Mouse (Mus musculus): ENCODE measurements around the gene Bnip1.

Bnip1 gene

DNA sequence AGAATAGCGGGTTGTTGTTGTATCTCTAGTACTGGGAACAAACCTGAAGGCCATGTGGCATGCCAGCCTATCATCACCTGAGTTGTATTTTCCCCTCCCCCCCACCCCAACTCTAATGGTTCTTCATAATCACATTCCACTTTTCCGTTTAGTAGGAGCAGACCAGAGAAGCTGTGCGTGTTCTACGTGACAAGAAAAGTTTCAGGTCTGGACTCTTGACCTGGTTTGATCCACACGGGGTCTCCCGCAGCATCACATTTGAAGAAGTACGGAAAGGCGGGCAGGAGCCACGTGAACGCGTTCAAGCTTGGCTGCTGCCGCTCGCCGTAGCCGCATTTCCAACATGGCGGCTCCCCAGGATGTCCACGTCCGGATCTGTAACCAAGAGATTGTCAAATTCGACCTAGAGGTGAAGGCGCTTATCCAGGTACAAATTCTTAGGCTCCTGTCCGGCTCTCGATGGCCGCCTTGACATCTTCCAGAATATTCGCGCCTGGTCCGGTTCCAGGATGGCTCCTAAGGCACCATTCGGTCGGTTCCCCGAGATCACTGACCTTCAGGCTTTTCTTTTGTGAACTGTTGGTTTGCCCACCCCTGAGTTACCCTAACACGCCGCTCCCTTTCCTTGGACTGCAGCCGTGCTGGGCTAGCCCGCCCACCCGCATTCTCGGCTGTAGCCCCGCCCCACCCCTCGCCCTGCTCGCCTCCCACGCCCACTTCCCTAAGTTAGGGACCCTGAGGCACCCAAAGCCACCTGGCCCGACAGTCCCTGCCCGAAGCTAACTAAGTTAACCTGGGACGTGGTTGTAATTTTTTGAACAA lies at the start of gene Bnip1:
Gene Bnip1 (plus strand): TSS at position 317 of the 822 bp plus-strand sequence.
- peak; percentile 76 for DNase-seq

DNA sequence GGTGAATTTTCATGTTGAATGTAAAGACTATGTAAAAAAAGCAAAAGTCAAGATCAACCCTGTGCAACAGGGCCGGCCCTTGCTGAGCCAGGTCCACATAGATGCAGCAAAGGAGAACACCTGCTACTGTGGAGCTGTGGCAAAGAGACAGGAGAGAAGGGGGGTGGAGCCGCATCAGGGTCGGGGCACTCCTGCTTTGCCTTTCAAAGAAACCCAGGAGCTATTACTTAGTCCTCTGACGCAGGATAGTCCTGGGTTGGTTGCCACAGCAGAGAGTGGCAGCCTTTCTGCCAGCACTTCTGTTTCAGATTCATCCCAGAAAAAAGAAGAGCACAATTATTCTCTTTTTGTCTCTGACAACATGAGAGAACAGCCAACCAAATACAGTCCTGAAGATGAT lies 38.3 kb upstream of the Bnip1 start:
- DNase-seq = no peak

DNA sequence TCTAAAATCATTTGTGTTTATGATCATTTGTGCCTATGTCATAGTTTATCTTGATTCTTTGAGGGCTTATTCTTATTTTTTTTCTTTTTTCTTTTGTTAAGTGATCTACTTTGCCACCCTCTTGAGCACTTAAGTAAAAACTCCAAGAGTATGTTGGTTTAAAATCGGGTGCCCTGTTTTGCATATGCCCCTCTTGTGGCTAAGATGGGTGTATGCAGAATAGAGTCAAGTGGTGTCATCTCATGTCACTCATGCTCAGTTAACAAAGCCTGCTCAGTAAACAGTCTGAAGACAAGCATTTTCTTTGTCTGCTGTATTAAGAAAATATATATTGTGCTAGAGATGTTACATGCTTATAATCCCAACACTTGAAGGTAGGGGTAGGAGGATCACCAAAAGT lies 37.6 kb upstream of the Bnip1 start:
- DNase-seq = no peak

DNA sequence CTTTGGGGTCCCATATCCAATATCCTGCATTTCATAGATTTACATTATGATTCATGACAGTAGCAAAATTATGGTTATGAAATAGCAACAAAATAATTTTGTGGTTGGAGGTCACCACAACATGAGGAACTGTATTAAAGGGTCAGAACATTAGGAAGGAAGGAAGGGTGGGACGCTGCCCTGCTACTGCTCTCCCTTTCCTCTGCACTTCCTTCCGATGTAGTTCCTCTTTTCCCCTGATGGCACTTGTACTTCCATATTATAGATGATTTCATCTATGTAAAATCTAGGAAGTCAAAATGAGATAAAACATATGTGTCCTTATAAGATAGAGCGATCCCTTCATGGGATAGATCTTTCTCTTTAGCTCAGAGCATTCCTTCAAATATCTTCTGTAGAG lies 30.9 kb upstream of the Bnip1 start:
- DNase-seq = no peak

DNA sequence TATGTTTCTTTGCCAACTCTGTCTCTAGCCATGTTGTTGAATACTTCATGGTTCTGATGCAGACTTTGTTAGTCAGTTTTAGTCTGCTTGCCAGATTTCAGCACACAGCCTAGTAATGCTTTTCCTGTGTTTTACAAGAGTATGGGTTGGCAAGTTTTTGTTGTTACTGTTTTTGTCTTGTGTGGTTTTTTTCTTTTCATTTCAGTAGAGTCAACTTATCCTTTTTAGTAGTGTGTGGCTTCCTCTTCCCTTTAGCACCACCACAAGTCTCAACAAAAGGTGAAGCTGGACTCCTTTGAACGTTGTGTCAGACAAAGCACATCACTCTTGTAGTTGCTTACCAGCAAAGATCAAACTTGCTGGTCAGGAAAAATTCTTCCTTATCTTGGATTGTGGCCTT lies 28.6 kb upstream of the Bnip1 start:
- DNase-seq = no peak

DNA sequence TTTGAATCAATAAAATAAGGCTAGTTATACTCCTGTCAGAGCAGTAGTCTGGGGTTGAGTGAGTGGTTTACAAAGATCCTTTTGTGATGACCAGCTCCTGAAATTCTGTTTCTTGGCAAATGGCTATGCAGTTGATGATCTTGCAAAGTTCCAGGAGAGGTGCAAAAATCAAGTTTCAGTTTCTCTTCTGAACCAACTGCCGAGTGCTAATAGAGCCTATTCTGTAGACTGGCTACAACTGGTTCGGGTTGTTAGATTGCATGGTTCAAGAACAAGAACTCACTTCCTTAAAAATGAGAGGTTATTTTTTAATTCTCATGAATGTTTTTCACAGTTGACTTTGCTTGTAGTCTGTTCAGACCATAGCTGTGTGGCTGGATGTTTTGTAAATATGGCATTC lies 27.4 kb upstream of the Bnip1 start:
- DNase-seq = no peak

DNA sequence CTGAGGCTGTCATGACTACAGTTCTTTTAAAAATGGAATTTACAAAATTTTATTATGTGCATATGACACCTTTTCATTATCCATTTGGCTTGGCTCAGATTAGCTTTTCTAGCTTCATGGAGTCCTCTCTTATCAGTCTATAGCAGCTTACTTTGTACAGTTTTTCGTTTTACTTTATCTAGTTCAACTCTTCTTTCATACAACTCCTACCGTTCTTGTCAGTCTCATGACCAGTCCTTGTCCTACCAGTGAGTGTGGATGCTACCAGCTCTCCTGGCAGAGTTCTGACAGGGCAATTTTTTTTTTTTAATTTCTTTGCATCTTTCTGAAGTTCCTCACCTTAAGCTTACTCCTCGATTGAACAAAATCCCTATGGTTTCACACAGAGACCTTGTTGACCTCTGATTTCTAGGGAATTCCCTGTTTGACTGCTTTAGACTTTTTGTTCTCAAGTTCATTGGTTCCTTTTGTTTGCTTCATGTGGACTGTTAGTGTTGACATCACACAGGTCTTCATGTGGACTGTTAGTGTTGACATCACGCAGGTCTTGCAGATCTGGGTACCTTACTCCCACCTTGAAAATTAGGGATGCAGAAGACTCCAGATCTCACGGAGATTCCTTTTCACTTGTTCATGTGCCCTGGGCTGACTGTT lies 13.6 kb upstream of the Bnip1 start:
- no peak for DNase-seq

DNA sequence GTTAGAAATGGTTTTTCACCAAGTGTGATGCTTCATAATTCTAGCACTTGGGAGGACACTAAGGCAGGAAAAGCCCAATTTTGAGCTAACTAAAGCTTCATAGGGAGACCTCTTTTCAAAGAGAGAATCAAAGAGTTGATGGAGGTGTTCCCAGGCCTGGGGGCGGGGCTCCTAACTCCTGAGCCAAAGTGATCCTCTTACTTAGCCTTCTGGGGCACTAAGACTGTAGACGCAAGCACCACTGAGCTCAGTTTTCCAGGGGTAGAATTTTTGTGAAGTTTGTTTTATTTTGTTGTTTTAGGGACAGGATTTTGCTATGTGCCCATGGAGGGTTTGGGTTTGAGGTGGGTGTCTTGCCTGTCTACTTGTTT lies 13.1 kb upstream of the Bnip1 start:
- no peak for DNase-seq

DNA sequence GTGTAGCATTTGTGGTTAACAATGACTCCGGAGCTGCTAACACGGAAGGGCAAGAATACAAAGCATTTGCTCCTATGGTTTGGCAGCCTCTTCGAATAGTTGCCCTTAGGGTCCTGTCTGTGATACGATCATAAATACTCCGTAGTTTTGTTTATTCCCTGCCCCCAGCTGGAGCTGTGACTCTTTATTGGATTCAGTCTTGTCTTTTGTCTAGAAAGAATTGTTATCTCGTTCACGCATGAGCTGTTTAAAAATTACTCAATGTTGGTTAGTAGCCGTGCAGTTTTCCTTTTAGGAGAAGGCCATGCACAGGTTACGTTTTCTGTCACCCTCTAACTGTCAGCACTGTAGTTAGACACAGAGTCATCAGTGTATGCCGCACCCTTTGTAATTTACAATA lies 4.7 kb upstream of the Bnip1 start:
- no peak for DNase-seq

DNA sequence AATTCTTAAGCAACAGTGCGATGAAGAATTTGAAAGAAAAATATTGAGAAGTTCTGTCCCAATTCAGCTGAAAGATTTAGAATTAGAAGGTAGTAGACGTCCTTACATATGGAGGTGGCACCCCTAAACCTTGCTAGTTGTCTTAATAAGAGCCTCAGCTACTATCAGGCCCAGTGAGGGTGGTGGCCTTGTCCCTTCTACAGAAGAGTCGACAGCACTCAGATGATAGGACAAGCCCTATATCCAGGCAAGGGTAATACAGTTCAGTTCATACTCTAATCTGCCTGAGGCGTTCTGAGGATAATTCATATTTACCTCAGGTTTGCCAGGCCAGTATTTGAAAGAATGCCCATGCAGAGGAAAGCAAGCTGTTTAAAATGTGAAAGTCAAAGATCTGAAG lies 2.9 kb upstream of the Bnip1 start:
- no peak for DNase-seq

DNA sequence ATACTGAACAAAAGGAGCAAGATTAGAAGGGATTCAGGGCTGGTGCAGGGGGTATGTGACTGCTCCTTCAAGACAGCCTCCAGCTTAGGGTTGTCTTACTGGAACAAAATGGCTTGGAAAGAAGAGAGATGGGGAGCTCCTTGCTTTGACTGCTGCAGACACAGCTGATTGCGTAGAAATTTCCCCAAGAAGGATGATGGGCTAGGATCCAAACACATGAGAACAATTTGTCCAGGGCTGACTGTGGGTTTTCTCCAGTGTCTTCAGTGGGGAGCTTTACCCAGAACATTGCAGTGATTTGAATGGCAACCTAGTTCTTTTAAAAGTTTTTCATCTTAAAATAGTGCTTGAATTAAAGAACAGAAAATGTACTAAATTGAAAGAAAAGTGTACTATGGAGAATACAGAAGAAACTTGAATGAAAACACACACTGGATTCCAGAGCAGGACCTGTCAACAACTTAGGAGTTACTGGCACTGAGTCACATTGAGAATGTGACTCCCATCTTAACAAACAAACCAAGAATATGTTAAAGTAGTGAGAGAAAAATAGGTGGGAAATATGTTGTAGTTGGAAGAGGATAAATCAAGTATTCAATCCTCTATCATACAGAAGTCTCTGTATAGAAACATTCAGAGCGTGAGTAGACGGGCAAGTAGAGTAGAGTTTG lies 2.3 kb upstream of the Bnip1 start:
- DNase-seq = no peak

DNA sequence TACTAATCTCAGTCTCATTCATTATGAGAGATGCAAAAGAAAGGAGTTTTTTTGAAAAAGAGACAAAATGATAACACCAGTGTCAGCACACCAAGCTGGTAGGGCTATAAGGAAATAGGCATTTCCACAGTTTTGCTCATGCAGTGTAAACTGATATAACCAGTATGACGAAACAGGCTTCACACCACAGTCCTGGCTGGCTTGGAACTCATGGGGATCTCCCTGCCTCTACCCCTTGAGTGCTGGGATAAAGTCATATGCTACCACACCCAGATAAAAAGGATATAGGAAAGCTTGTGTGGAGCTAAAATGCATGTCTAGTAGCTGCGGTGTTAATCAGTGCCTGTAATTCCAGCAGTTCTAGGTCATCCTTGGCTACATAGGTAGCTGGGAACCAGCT lies 1.4 kb upstream of the Bnip1 start:
- DNase-seq = no peak

DNA sequence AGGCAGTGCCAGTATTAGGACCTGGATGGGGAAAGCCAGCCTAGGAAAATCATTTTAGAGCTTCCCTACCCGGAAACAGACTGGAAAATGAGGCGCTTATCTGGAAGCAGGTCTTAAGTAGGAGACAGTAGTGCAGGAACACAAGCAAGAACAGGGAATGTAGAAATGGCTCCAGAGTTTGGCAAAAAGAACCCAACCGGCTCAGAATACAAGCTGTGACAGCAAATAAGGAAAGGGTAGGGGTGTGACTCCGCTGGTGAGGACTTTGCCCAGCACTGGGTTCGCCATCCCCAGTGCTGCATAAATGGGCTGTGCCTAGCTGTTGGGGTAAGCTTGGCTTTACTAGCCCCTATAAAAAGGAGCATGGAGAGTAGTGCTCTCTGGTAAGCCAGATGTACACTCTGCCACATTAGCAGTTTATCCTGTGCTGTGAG lies 761 bp downstream of the Bnip1 start:
- no peak for DNase-seq

DNA sequence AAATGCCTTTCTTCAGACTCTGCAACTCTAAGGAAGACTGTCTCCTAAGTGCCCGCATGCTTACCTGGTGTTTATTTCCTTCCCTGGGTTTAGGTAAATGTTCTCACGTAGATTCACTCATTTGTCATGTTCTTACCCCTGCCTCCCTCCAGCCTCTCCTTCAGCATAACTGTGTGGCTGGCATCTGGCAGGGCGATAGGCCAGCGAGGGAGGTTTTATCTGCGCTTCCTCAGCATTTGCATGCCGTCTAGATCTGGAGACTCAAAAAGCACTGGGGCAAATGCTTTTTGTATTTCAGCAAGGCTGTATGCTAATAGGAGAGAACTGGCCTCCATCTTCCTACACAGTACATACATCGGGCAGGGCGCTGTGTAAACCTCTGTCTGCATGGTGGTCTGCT lies 3.7 kb downstream of the Bnip1 start:
- no peak for DNase-seq

DNA sequence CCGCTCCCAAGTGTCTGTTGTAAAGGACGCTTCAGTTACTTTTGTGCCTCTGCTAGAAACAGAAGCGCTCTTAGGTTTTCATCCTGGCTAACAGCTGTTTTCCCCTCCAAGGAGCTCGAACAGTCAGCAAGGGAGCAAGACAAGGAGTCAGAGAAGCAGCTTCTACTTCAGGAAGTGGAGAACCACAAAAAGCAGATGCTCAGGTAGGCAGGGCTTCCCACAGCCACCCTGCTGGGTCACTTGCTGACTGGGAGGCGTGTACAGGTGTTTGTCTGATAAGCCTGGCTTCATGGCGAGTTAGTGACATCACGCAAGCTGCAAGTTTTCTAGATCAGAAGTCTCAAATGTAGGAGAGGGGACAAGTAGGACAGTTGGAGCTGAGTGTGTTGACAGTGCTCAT lies 5.7 kb downstream of the Bnip1 start:
- DNase-seq = no peak

DNA sequence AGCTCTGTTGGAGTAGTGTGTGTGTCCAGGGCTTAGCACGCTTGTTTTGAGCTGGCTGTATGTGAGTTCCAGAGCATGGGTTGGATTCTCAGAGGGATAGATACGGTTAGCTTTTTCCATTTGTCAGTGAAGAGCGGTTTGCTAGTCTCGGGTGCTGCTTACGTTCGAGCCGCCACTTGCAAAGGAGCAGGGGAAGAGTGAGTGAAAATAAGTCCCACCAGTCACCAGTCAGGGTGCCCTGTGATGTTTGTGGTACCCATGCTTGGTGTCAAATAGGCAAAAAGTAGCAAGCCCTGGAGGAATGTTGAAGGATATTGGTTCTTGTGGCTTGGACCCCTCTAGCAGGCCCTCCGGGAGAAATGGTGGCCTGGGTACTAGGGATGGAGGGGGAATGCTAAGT lies 8.1 kb downstream of the Bnip1 start:
- DNase-seq = no peak

DNA sequence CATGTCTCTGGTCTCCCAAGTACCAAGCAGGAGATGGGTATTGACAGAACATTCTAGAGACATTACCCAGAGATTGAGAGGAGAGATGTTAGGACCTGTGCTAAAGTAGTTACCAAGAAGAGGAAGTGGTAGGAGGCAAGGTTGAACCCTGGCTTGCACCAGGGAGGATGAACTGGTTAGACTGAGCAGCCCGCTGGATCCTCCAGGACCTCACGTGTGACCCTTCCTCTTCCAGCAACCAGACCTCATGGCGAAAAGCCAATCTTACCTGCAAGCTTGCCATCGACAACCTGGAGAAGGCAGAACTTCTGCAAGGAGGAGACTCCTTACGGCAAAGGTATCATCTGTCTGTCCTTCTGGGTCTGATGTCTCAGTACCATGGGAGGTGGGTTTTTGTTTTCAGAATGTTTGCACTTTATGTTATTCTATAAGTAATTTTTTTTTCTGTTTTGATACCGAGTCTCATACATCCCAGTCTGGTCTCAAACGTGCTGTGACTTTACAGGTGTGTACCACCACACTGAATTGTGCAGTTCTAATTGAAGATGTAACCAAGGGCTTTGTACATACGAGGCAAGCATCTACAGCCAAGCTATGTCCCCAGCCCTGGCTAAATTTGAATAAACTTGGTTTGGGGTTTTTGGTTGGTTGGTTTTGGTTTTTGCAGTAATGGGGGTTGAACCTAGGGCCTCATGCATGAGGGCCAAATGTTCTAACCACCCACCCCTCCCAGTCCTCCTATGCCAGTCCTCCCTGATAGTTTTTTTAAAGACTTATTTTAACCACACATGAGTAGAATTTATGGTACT lies 8.8 kb downstream of the Bnip1 start:
- no peak for DNase-seq

DNA sequence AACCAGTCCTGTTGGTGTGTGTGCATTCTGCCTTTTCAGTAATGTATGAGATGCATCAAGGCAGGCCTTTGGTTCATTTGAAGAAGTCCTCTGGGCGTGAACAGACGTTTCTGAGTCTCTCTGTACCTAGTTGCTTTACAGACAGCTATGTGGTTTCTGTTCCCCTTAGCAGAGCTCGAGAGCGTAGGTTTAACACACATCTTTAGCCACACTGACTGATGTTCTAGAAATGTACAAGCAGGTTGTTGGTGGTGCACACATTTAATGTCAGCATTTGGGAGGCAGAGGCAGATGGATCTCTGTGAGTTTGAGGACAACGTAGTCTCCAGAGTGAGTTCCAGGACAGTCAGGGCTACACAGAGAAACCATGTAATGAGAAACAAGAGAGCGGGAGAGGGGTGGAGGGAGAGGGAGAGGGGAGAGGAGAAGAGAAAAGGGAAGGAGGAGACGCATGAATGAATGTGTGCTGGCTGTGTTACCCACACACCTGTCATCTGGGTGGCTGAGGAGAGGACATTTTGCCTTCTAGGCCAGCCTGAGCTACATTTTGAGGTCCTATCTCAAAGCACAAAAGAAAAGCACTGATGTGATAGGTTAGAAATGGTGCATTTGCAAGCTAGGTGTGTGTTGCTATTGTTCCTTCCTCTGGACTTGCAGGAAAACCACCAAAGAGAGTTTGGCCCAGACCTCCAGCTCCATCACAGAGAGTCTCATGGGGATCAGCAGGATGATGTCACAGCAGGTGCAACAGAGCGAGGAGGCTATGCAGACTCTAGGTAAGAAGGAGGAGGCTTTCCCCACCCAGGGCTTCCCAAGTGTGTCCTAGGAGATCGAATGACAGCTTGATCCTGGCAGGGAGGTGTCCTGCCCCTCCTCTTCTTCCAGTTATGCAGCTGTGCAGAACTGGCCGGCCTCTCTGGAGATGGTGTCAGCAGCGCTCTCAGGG lies 9.7 kb downstream of the Bnip1 start:
- DNase-seq = no peak

DNA sequence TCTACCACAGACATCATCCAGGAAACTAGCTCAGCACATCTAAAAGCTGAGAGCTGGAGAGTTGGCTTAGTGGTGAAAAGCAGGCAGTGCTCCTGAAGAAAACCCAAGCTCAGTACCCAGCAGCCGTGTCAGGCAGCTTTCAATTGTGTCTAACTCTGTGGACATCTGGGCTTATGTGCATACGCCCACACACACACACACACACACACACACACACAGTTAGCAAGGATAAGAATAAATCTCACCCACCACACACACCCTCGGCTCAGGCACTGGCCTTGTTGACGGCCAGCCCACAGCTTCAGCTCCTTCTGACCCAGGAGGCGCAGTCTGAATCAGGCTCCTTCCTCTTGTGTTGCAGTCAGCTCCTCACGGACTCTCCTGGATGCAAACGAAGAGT lies 10.7 kb downstream of the Bnip1 start:
- no peak for DNase-seq

DNA sequence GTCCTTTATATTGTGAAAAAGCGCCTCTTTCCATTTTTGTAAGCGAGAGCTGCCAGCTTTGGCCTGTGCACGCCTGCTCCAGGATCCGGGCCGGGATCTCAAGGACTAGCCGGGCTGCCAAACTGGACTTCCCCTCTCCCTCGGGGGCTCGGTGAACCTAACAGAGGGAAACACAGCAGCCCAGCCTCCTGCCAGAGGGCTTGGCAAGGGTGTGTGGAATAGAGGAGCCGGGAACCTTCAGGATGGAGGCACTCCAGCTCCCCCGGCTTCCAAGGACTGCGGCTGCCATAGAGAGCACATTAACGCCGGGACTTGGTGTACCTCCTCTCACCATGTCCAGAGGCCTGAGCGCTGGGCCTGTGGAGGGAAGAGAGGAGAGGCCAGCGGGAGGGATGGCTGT lies 11.2 kb downstream of the Bnip1 start:
- DNase-seq = no peak

DNA sequence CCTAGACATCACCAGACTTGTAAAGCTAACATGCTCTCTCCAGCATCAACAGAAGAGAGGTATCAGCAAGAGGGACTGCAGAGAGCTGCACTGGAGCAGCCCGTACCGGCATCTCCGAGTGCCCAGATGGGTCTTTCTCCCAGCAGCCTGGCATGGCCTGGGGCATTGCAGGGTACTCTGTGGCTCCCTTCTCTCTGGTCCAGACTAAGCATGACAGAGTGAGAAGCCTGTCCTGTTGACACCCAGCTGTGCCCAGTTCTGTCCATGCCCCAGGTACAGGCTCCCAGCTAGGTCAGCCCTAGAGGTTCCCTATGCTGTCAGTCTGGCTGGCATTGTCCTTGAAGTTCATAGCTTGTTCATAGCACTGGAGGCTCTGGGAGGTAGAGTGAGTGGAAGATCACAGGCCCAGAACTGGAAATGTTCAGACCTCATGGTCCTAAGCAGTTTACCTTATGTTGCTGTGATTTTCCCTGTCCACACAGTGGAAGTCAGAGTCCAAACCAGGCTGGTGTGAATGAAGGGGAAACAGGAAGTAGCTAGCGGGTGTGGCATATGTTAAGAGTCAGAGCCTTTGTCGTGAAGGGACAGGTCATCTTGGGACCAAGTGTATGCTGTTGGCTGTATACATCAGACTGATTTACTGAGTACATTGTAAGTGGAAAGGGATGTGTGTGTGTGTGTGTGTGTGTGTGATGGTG lies 12.4 kb downstream of the Bnip1 start:
- no peak for DNase-seq

DNA sequence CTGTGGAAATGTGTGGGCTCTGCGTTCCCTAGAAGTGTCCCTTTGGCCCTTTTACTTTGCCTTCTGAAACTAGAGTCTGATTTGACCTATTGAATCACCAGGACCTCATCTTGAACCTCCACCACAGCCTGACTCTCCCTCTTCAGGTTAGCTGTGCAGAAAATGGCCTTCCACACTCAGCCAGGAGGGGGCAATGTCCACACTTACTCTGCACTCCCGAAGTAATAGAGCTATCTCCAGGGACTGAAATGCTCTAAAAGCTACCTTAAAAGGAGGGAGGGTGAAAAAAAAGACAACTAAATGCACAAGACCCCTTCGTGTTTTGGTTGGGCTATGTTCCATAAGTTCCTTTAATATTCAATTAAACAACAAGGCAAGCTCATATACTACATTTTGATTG lies 13.9 kb downstream of the Bnip1 start:
- no peak for DNase-seq
